Mouse (Mus musculus): ENCODE results near the gene Prox1. TPM values are rescaled to one million over a fixed set of nuclear protein-coding genes. Genes with fewer than 3 reads are reported as not detected.
A peak's percentile ranks its signal among the peaks of the same experiment; 100 is the strongest.

Gene Prox1
- polyA plus RNA-seq (2016; fragmentation: Nextera tagmentation; extraction: Ambion mirVana) = 17.7 and 18.6 TPM in 2 replicates

DNA sequence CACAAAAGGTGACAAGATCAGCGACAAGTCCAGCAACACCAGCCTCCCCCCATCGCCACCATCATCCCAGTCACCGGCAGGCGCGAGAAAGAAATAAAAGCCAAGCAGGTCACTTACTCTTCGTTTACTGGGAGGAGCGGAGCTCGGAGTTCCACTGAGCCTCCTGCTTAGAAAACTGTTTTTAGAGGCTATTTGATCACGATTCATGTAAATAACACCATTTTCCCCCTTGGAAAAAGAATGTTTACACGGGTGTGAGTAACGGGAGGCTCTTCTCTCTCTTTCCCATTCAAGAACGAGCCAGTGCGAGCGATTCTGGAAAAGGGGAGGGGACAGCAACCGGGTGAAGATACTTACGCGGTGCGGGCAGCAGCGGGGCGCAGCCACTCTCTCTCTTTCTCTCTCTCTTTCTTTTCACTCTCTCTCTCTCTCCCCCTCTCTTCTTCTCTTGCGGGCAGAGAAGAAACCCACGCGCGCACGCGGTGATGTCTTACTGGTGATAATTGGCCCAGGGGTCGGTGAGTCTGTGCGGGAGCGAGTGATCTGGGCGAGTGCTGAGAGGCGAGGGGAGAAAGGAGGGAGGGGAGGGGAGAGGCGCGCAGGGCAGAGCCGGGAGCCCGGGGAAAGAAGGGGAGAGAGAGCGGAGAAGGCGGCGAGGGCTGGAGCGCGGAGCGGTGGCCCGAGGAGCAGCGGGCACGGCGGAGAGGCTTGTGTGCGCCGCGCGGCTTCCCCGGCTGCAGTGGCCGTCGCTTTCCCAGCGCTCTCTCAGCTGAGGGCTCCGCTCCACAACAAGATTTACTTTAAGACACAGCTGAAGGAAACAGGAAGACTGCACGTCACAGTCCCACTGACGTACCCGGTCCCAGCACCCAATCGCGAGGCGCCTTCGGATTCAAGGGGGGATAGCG, at the start of gene Prox1:
TSS of gene Prox1 (minus strand) at position 804 of the 908 bp plus-strand sequence.
- peak within 1 kb of the TSS; percentile 89 for H3K27ac ChIP-seq

GRCm38 (mm10) chr1:190216621-190217020, 46.1 kb upstream of the Prox1 start:
- no peak for ATAC-seq (ENCODE audit: low FRiP score, low read depth)
- Histone ChIP-seq H3K4me1 (peaks cover 5% of the 10 kb centered on the region; the same call in 1 of the 2 replicates), H3K27ac (no peak overlapping the region), H3K4me2 (replicated peaks) (no peak overlapping the region), H3K36me3 (no peaks in the 10 kb centered on the region), H3K9me3 (no peaks in the 10 kb centered on the region), H3K27me3 (replicated peaks) (no peaks in the 10 kb centered on the region), H3K4me3 (no peak overlapping the region), H3K9ac (no peak overlapping the region)
- WGBS = 80% methylated on average over 15 of the region's 15 CpGs

More for the DNA sequence above, at the start of gene Prox1:
- H3K9me3 ChIP-seq = no peaks in the 10 kb centered on the region
- H3K9ac ChIP-seq = peak within 1 kb of the TSS; percentile 84
- peak; percentile 83 for ATAC-seq (ENCODE audit: low FRiP score, low read depth)
- H3K4me1 ChIP-seq = peaks cover 47% of the 10 kb centered on the region
- under 1% methylated on average over 61 of the region's 62 CpGs for WGBS
- no peaks in the 10 kb centered on the region for H3K36me3 ChIP-seq
- H3K4me2 ChIP-seq (replicated peaks) = peak within 1 kb of the TSS; percentile 83
- peak within 1 kb of the TSS; percentile 72 for H3K4me3 ChIP-seq
- peaks cover 31% of the 10 kb centered on the region for H3K27me3 ChIP-seq (replicated peaks)

GRCm38 (mm10) chr1:190214626-190215025, 44.1 kb upstream of the Prox1 start:
- 61% methylated on average over 7 of the region's 7 CpGs for WGBS
- Histone ChIP-seq H3K4me1 (no peaks in the 10 kb centered on the region), H3K27me3 (replicated peaks) (no peaks in the 10 kb centered on the region), H3K36me3 (no peaks in the 10 kb centered on the region), H3K9ac (no peak overlapping the region), H3K4me2 (replicated peaks) (no peak overlapping the region), H3K27ac (no peak overlapping the region), H3K4me3 (no peak overlapping the region), H3K9me3 (no peaks in the 10 kb centered on the region)
- ATAC-seq (ENCODE audit: low FRiP score, low read depth) = no peak

GRCm38 (mm10) chr1:190213175-190213574, 42.7 kb upstream of the Prox1 start:
- no peaks in the 10 kb centered on the region for H3K36me3 ChIP-seq
- H3K9me3 ChIP-seq = no peaks in the 10 kb centered on the region
- no peak overlapping the region for H3K27ac ChIP-seq
- no peaks in the 10 kb centered on the region for H3K4me1 ChIP-seq
- WGBS = 95% methylated on average over 6 of the region's 6 CpGs
- H3K4me2 ChIP-seq (replicated peaks) = no peak overlapping the region
- no peak overlapping the region for H3K4me3 ChIP-seq
- H3K27me3 ChIP-seq (replicated peaks) = no peaks in the 10 kb centered on the region
- H3K9ac ChIP-seq = no peak overlapping the region
- ATAC-seq (ENCODE audit: low FRiP score, low read depth) = no peak

- H3K36me3 ChIP-seq = no peaks in the 10 kb centered on the region
- no peaks in the 10 kb centered on the region for H3K4me1 ChIP-seq
- ATAC-seq (ENCODE audit: low FRiP score, low read depth) = no peak
- H3K9me3 ChIP-seq = no peaks in the 10 kb centered on the region
- H3K4me2 ChIP-seq (replicated peaks) = no peak overlapping the region
- 92% methylated on average over 8 of the region's 8 CpGs for WGBS
- H3K27me3 ChIP-seq (replicated peaks) = no peaks in the 10 kb centered on the region
- no peak overlapping the region for H3K27ac ChIP-seq
- H3K9ac ChIP-seq = no peak overlapping the region
- H3K4me3 ChIP-seq = no peak overlapping the region
Measured at GRCm38 (mm10) chr1:190207246-190207645, 36.7 kb upstream of the Prox1 start.

- Histone ChIP-seq H3K27me3 (replicated peaks) (no peaks in the 10 kb centered on the region), H3K9me3 (no peaks in the 10 kb centered on the region), H3K4me1 (no peaks in the 10 kb centered on the region), H3K4me3 (no peak overlapping the region), H3K4me2 (replicated peaks) (no peak overlapping the region), H3K36me3 (no peaks in the 10 kb centered on the region), H3K9ac (no peak overlapping the region), H3K27ac (no peak overlapping the region)
- WGBS = 86% methylated on average over 2 of the region's 2 CpGs
- no peak for ATAC-seq (ENCODE audit: low FRiP score, low read depth)
Measured at GRCm38 (mm10) chr1:190205691-190206090, 35.2 kb upstream of the Prox1 start.

DNA sequence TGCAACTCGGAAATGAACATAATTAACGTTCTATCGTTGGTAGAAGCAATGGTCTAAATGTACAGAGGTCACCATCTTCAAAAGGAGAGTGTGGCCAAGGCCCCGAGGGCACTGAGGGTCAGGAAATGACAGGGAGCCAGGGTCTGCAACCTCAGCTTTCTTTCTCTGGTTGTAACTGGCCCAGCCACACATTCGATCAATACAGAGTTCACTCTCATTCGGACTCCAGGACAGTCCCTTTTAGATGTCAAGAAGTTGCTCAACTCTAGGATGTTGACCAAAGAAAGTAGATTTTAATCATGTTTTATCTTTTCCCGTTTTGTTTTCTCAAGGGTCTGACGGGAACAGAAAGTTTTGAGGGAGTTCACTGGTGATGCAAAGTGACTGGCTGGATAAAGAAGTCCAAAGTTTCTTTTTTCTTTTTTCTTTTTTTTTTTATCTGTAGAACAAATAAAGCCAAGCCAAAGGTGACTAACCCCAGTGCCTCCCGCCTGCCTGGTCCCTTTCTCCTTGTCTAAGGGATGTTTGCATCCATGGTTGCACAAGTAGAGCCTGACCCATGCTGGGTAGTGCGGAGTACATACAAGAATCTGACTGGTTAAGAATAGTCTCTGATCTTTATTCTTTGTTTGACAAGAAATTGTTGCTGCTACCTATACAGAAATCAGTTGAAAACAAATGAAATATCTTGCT, 34.0 kb upstream of the Prox1 start:
- no peaks in the 10 kb centered on the region for H3K9me3 ChIP-seq
- H3K4me2 ChIP-seq (replicated peaks) = no peak overlapping the region
- H3K9ac ChIP-seq = no peak overlapping the region
- no peak overlapping the region for H3K4me3 ChIP-seq
- WGBS = 70% methylated on average over 10 of the region's 10 CpGs
- no peak overlapping the region for H3K27ac ChIP-seq
- H3K27me3 ChIP-seq (replicated peaks) = no peaks in the 10 kb centered on the region
- ATAC-seq (ENCODE audit: low FRiP score, low read depth) = no peak
- no peaks in the 10 kb centered on the region for H3K4me1 ChIP-seq
- no peaks in the 10 kb centered on the region for H3K36me3 ChIP-seq

DNA sequence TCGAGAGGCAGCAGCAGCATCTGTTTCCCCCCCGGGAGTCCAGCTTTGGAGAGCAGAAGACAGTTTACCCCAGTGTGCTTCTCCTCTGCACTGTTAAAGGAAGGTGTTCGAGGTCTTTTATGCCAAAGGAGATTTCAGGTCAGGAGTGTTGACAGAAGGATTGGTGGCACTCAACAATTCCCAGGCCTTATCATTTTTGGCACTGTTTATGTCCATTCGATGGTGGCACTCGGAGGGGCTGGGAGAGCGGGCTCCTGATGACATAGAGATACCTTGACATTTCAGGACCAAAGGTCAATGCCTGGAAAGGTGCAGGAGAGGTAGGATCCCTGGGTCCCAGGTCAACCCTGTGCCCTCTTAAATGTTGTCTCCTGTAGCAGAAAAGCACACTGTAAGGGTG, 31.2 kb upstream of the Prox1 start:
- Histone ChIP-seq H3K4me1 (no peaks in the 10 kb centered on the region), H3K9ac (no peak overlapping the region), H3K36me3 (no peaks in the 10 kb centered on the region), H3K27ac (no peak overlapping the region), H3K9me3 (no peaks in the 10 kb centered on the region), H3K4me2 (replicated peaks) (no peak overlapping the region), H3K4me3 (no peak overlapping the region), H3K27me3 (replicated peaks) (no peaks in the 10 kb centered on the region)
- WGBS = 88% methylated on average over 6 of the region's 6 CpGs
- no peak for ATAC-seq (ENCODE audit: low FRiP score, low read depth)

DNA sequence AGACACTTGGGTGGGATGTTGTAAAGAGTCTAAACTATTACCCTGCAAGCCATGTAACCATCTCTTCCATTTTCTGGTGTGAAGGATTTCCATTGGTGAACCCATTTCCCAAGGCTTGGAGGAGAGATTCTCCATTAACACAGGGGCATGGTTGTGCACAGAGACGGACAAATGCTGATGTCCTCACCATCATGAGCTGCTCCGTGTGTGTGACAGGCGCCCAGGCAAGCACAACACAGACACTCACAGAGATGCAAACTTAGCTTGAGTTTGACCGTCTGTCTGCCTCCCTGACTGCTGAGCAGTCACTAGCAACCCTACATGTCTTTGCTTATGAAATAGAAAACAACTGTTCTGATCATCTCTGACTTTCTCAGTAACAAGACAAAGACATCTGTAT, 30.5 kb upstream of the Prox1 start:
- H3K4me2 ChIP-seq (replicated peaks) = no peak overlapping the region

DNA sequence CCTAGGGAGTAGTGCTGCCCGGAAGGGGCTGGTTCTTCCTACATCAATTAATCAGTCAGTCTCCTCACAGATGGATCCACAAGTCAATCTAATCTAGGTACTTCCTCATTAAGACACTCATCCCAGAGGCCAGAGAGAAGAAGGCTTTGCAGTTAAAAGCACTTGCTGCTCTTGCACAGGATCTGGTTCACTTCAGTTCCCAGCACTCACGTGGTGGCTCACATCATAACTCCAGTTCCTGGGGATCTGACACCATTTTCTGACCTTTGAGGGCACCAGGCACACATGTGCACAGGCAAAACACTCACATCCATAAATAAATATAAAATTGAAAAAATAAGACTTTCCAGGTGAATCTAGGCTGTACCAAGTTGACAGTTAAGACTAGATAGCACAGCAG, 27.7 kb upstream of the Prox1 start:
- H3K4me3 ChIP-seq = no peak overlapping the region
- no peak overlapping the region for H3K9ac ChIP-seq
- no peaks in the 10 kb centered on the region for H3K36me3 ChIP-seq
- no peaks in the 10 kb centered on the region for H3K27me3 ChIP-seq (replicated peaks)
- WGBS = 87% methylated on average over 2 of the region's 2 CpGs
- no peaks in the 10 kb centered on the region for H3K4me1 ChIP-seq
- H3K4me2 ChIP-seq (replicated peaks) = no peak overlapping the region
- no peak overlapping the region for H3K27ac ChIP-seq
- ATAC-seq (ENCODE audit: low FRiP score, low read depth) = no peak
- H3K9me3 ChIP-seq = no peaks in the 10 kb centered on the region

More for the DNA sequence above, 30.5 kb upstream of the Prox1 start:
- no peaks in the 10 kb centered on the region for H3K27me3 ChIP-seq (replicated peaks)
- WGBS = 92% methylated on average over 4 of the region's 4 CpGs
- H3K9ac ChIP-seq = no peak overlapping the region
- H3K4me1 ChIP-seq = no peaks in the 10 kb centered on the region
- H3K9me3 ChIP-seq = no peaks in the 10 kb centered on the region
- H3K4me3 ChIP-seq = no peak overlapping the region
- H3K36me3 ChIP-seq = no peaks in the 10 kb centered on the region
- no peak overlapping the region for H3K27ac ChIP-seq
- ATAC-seq (ENCODE audit: low FRiP score, low read depth) = no peak

- Histone ChIP-seq H3K9ac (no peak overlapping the region), H3K27me3 (replicated peaks) (no peaks in the 10 kb centered on the region), H3K27ac (no peak overlapping the region), H3K36me3 (no peaks in the 10 kb centered on the region), H3K4me2 (replicated peaks) (peak overlapping the region; percentile 34), H3K4me3 (no peak overlapping the region), H3K9me3 (no peaks in the 10 kb centered on the region), H3K4me1 (peaks cover 29% of the 10 kb centered on the region)
- ATAC-seq (ENCODE audit: low FRiP score, low read depth) = no peak
- 38% methylated on average over 13 of the region's 13 CpGs for WGBS
Measured at GRCm38 (mm10) chr1:190192011-190192410, 21.5 kb upstream of the Prox1 start.

DNA sequence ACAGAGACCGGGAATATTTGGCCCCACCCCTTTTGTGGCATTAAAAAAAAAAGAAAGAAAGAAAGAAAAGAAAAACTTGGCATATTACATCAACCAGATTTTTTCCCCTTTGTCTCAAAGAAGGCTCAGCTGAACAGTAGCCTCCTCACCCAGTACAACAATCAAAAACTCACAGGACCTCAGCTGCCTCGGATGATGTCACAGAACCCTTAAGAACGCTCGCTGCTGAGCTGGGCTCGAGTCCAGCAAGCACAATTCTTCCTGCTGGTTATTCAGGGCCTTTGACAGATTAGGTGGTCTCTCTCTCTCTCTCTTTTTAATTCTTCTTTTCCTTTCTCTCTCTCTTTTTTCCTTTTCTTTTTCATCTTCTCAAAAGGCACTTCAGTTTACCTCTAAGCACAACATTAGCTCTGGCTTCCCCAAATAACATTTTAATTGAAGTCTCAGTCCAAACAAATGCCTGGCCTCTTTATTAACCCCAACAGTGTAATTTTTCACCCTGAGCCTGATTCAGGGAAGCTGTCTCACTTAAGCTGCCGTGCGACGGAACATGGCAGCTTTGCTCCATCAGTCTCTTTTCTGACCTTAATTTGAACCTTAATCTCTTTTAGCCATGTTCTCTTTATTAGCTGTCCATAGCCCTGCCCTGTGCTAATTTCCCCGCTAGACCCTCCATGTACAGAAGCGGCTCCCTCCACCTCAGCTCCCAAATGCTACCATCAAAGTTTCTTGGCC, 19.9 kb upstream of the Prox1 start:
- H3K27ac ChIP-seq = no peak overlapping the region
- ATAC-seq (ENCODE audit: low FRiP score, low read depth) = peak; percentile 96
- peaks cover 29% of the 10 kb centered on the region for H3K4me1 ChIP-seq
- no peaks in the 10 kb centered on the region for H3K9me3 ChIP-seq
- no peak overlapping the region for H3K9ac ChIP-seq
- WGBS = 10% methylated on average over 10 of the region's 10 CpGs
- H3K27me3 ChIP-seq (replicated peaks) = no peaks in the 10 kb centered on the region
- 0 out of 2 replicates have a peak overlapping the region, but pooled peaks have one; percentile 12 for H3K4me2 ChIP-seq (replicated peaks)
- no peak overlapping the region for H3K4me3 ChIP-seq
- H3K36me3 ChIP-seq = no peaks in the 10 kb centered on the region
